Mouse (Mus musculus) MN1 (cell line): Measurements from ENCODE around the gene Sult1a1.
A peak's percentile ranks its signal among the peaks of the same experiment; 100 is the strongest.

Source experiments
- DNase-seq: peaks from one replicate; pipeline ENCODE4 v3.0.0-alpha.2; 2016; ENCODE audit warnings: low spot score

Gene Sult1a1

GRCm38 (mm10) chr7:126624774-126625173, 51.5 kb downstream of the Sult1a1 start:
- DNase-seq, result peak; percentile 74

GRCm38 (mm10) chr7:126623381-126623780, 52.9 kb downstream of the Sult1a1 start:
- DNase-seq, result no peak
